Mouse (Mus musculus) layer of hippocampus, postnatal 36 days (tissue): ENCODE measurements around the gene Mak. TPM values are rescaled to one million over a fixed set of nuclear protein-coding genes. Genes with fewer than 3 reads are reported as not detected.

Source experiments
- DNase-seq, 2 experiments: peaks; one replicate each; pipeline ENCODE4 v3.0.0; 2022
- total RNA-seq, 2 experiments: library from RNA; stranded (reverse); gene quantifications; 2 replicates each; pipeline ENCODE4 v1.2.3; 2021

The Mak gene
- total RNA-seq: 1 to 10 TPM in 1 of 2 experiments, under 1 TPM in 1; 0.52 to 1.0 TPM

GRCm38 (mm10) chr13:41079421-41079780 lies at the start of gene Mak:
TSS of gene Mak (minus strand) at chr13:41079706.
- DNase-seq: peak; percentile 43 to 49

- DNase-seq: no peak
Measured at GRCm38 (mm10) chr13:41129061-41129460, 49.6 kb upstream of the Mak start.

- no peak for DNase-seq
Measured at GRCm38 (mm10) chr13:41128326-41128725, 48.8 kb upstream of the Mak start.

- DNase-seq: no peak
Measured at GRCm38 (mm10) chr13:41123666-41124225, 44.2 kb upstream of the Mak start.

- DNase-seq: no peak
Measured at GRCm38 (mm10) chr13:41119152-41119945, 39.8 kb upstream of the Mak start.

GRCm38 (mm10) chr13:41113940-41114339 lies 34.4 kb upstream of the Mak start, which contains the start of gene Sycp2l:
TSS of gene Sycp2l (plus strand) at chr13:41114307.
- no peak for DNase-seq

GRCm38 (mm10) chr13:41110935-41111334 lies 31.4 kb upstream of the Mak start, which contains the start of gene Gcm2:
TSS of gene Gcm2 (minus strand) at chr13:41111035.
- no peak for DNase-seq

GRCm38 (mm10) chr13:41105541-41105940 lies 26.0 kb upstream of the Mak start:
- DNase-seq: no peak

GRCm38 (mm10) chr13:41103841-41104525 lies 24.5 kb upstream of the Mak start:
- no peak for DNase-seq

- no peak for DNase-seq
Measured at GRCm38 (mm10) chr13:41100031-41100430, 20.5 kb upstream of the Mak start.

GRCm38 (mm10) chr13:41098325-41098724 lies 18.8 kb upstream of the Mak start:
- no peak for DNase-seq

GRCm38 (mm10) chr13:41097324-41098058 lies 18.0 kb upstream of the Mak start:
- no peak for DNase-seq

GRCm38 (mm10) chr13:41094160-41094559 lies 14.7 kb upstream of the Mak start:
- DNase-seq: no peak

- DNase-seq: no peak
Measured at GRCm38 (mm10) chr13:41091271-41091670, 11.8 kb upstream of the Mak start.

GRCm38 (mm10) chr13:41088746-41089145 lies 9.2 kb upstream of the Mak start:
- no peak for DNase-seq

GRCm38 (mm10) chr13:41085140-41085539 lies 5.6 kb upstream of the Mak start:
- DNase-seq: no peak

GRCm38 (mm10) chr13:41084521-41084920 lies 5.0 kb upstream of the Mak start:
- DNase-seq: no peak

GRCm38 (mm10) chr13:41080700-41081099 lies 1.2 kb upstream of the Mak start:
- no peak for DNase-seq

- no peak for DNase-seq
Measured at GRCm38 (mm10) chr13:41079859-41080258, 353 bp upstream of the Mak start.

- no peak for DNase-seq
Measured at GRCm38 (mm10) chr13:41078690-41079420, 651 bp downstream of the Mak start.

GRCm38 (mm10) chr13:41077921-41078320 lies 1.6 kb downstream of the Mak start:
- DNase-seq: no peak

- no peak for DNase-seq
Measured at GRCm38 (mm10) chr13:41073819-41074218, 5.7 kb downstream of the Mak start.
